Mouse (Mus musculus): Measurements from ENCODE around the gene Dazap2. TPM values are rescaled to one million over a fixed set of nuclear protein-coding genes. Genes with fewer than 3 reads are reported as not detected.

Dazap2 gene
- total and polyA plus RNA-seq, 3 experiments = 56.0 to 213 (median 159) TPM

DNA sequence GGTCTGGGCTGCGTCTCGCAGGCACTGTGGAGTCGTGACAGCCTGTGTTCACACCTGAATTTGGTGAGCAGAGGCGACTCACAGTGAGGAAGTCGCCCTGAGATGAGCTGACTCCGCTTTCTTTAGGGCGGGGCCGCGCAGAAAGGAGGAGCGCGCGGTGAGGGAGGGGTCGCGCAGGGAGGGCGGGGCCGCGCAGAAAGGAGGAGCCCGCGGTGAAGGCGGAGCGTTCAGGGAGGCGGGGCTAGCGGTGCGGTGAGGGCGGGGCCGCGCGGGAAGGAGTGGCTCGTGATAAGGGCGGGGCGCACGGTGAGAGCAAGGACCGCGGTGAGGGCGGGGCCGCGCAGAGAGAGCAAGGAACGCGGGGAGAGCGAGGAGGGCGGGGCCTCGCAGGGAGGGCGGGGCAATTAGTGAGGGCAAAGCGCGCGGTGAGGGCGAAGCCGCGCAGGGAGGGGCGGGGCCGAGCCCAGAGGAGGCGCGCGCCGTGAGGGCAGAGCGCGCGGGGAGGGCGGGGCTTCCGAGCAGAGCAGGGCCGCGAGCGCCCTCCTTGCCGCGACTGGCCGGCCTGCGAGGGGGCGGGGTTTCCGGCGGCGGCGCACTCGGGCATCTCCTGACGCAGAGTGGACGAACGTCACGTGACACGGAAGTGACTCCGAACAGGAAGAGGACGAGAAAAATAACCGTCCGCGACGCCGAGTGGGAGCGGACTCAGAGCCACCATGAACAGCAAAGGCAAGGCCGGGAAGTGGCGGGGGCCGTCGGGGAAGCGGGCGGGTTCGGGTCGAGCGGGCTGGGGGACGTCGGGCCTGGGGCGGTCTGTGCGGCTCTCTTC is at the start of gene Dazap2 (continued):
- no peak for TF ChIP-seq ZNF384 (IDR thresholded peaks at IDR 0.05; ENCODE audit: low read depth, low read length)

DNA sequence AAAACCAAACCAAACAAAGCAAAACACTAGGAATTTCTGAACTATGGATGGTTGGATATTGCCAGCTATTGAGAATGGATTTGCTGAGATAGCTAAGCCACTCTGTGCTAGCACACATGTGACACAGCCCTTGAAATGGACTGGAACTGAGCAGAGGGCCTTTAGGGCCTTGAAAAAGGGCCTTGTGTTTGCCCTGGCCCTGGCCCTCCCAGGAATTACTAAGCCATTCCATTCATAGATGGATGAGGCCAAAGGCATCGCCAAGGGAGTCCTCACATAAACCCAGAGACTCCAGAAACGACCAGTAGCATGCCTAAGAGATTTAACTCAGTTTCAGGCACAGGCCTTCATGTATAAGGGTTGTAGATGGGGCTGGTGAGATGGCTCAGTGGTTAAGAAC is 48.6 kb upstream of the Dazap2 start:
- H3K36me3 ChIP-seq (replicated peaks in 1 of 2; ENCODE audit: control insufficient read depth in 1 of 2, insufficient read depth in 1 of 2, low read length in 1 of 2) = no peaks in the 10 kb centered on the region
- in situ Hi-C loops (cut with MboI; ENCODE audit: low pct_ligation_motif_present, low pct_unique_long_range_greater_than_20kb, low sequenced_read_pairs) = no loop called here
- TF ChIP-seq TBP (conservative IDR thresholded peaks at IDR 0.05; ENCODE audit: low read depth, low read length) (no peak), USF1 (IDR thresholded peaks at IDR 0.05; ENCODE audit: low read depth, low read length) (no peak), MAFK (IDR thresholded peaks at IDR 0.05; ENCODE audit: insufficient replicate concordance, low read length) (no peak), BHLHE40 (IDR thresholded peaks at IDR 0.05; ENCODE audit: low read depth, low read length) (no peak), MXI1 (IDR thresholded peaks at IDR 0.05; ENCODE audit: low read depth, low read length) (no peak), ZNF384 (IDR thresholded peaks at IDR 0.05; ENCODE audit: low read depth, low read length) (no peak), MYC (IDR thresholded peaks at IDR 0.05; ENCODE audit: low read depth, low read length) (no peak), NELFE (IDR thresholded peaks at IDR 0.05; ENCODE audit: low read depth, low read length) (no peak)
- DNase-seq (ENCODE audit: extremely low read depth) = no peak
- dilution Hi-C loops (cut with MboI; ENCODE audit: extremely low pct_ligation_motif_present, extremely low pct_unique_long_range_greater_than_20kb, low sequenced_read_pairs) = no loop called here
- no peak overlapping the region for H3K4me3 ChIP-seq (replicated peaks in 1 of 3; ENCODE audit: low read depth in 2 of 3, low read length in 2 of 3, poor library complexity in 1 of 3)
- no peaks in the 10 kb centered on the region for H3K79me2 ChIP-seq (replicated peaks; ENCODE audit: control insufficient read depth, extremely low read depth, insufficient read depth, poor library complexity, severe bottlenecking)
- H3K9me3 ChIP-seq (replicated peaks; ENCODE audit: low read length) = no peaks in the 10 kb centered on the region
- no peak overlapping the region for H3K27ac ChIP-seq (ENCODE audit: insufficient read depth, low read depth)
- H3K27me3 ChIP-seq (replicated peaks) = peaks cover 14% of the 10 kb centered on the region
- no peaks in the 10 kb centered on the region for H3K4me1 ChIP-seq (ENCODE audit: control insufficient read depth in 1 of 2, insufficient read depth in 2 of 2)
- H3K9ac ChIP-seq (ENCODE audit: insufficient read depth, low read depth) = no peak overlapping the region
- no peak overlapping the region for H3K4me2 ChIP-seq (ENCODE audit: insufficient read depth, low read depth, poor library complexity, severe bottlenecking)

DNA sequence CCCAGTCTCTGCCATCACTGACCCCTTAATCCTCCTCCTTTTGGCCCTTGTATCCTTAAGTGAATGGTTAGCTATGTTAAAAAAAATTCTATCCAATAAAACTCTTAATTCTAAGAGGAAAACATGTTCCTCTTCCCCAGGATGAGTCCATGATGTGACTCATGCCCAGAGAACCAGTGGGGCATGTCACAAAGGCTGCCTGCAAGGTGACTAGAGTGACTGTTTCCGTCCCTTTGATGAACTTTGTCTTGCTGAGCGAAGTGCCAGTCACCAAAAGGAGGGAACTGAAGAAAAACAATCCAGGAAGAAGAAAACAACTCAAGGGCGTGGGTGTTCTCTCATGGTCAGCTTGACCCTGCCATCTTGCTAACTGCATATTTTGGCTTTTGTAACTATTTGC is 45.9 kb upstream of the Dazap2 start:
- Histone ChIP-seq H3K4me2 (ENCODE audit: insufficient read depth, low read depth, poor library complexity, severe bottlenecking) (no peak overlapping the region), H3K9ac (ENCODE audit: insufficient read depth, low read depth) (no peak overlapping the region), H3K4me1 (ENCODE audit: control insufficient read depth in 1 of 2, insufficient read depth in 2 of 2) (no peaks in the 10 kb centered on the region), H3K27ac (ENCODE audit: insufficient read depth, low read depth) (no peak overlapping the region), H3K9me3 (replicated peaks; ENCODE audit: low read length) (no peaks in the 10 kb centered on the region), H3K4me3 (replicated peaks in 1 of 3; ENCODE audit: low read depth in 2 of 3, low read length in 2 of 3, poor library complexity in 1 of 3) (no peak overlapping the region), H3K27me3 (replicated peaks) (peaks cover 14% of the 10 kb centered on the region), H3K36me3 (replicated peaks in 1 of 2; ENCODE audit: control insufficient read depth in 1 of 2, insufficient read depth in 1 of 2, low read length in 1 of 2) (no peaks in the 10 kb centered on the region), H3K79me2 (replicated peaks; ENCODE audit: control insufficient read depth, extremely low read depth, insufficient read depth, poor library complexity, severe bottlenecking) (no peaks in the 10 kb centered on the region)
- dilution Hi-C loops (cut with MboI; ENCODE audit: extremely low pct_ligation_motif_present, extremely low pct_unique_long_range_greater_than_20kb, low sequenced_read_pairs) (no loop called here), in situ Hi-C loops (cut with MboI; ENCODE audit: low pct_ligation_motif_present, low pct_unique_long_range_greater_than_20kb, low sequenced_read_pairs) (no loop called here)
- no peak for DNase-seq (ENCODE audit: extremely low read depth)
- TF ChIP-seq MAFK (IDR thresholded peaks at IDR 0.05; ENCODE audit: insufficient replicate concordance, low read length) (no peak), TCF12 (IDR thresholded peaks at IDR 0.05; ENCODE audit: low read depth, low read length) (no peak), NRF1 (IDR thresholded peaks at IDR 0.05; ENCODE audit: low read depth, low read length) (no peak), HCFC1 (IDR thresholded peaks at IDR 0.05; ENCODE audit: low read depth, low read length) (no peak), ELF1 (IDR thresholded peaks at IDR 0.05; ENCODE audit: low read depth, low read length) (no peak), CHD1 (IDR thresholded peaks at IDR 0.05; ENCODE audit: low read depth, low read length) (no peak), MAZ (IDR thresholded peaks at IDR 0.05; ENCODE audit: low read depth, low read length) (no peak), ZKSCAN1 (IDR thresholded peaks at IDR 0.05; ENCODE audit: borderline replicate concordance, low read depth, low read length) (no peak), UBTF (IDR thresholded peaks at IDR 0.05; ENCODE audit: low read depth, low read length) (no peak), E2F4 (IDR thresholded peaks at IDR 0.05; ENCODE audit: insufficient replicate concordance, low read depth, low read length) (no peak), POLR2AphosphoS2 (IDR thresholded peaks at IDR 0.05; ENCODE audit: low read depth, low read length) (no peak), RCOR1 (conservative IDR thresholded peaks at IDR 0.05; ENCODE audit: low read depth, low read length) (no peak), JUND (conservative IDR thresholded peaks at IDR 0.05; ENCODE audit: low read depth, low read length) (no peak), CHD2 (IDR thresholded peaks at IDR 0.05; ENCODE audit: low read length) (no peak), ZMIZ1 (IDR thresholded peaks at IDR 0.05; ENCODE audit: low read depth, low read length) (no peak)
